1 mouse cellular context compared by ENCODE assay signal in the genomic region with DNA sequence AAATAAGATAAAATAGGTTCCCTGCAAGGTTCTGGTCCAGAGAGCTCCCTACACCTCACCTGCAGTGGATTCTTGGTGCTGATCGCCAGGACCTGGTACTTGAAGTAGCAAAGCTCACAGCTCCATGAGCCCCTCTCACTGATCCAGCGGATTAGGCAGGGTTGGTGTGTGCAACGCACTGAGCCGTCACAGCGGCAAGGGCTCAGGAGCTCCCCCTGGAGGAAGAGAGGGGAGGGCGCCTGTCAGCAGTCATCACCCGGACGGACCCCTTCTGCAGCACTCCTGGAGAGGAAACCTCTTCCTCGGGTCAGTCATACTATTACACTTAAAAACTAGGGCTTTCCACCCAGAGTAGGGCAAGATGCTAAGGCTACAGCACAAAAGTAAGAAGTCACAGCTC.
TF ChIP-seq lines count a peak whose summit lies in the region.

No protein-coding gene starts in this region.

TF ChIP-seq in C2C12, 6 proteins besides CTCF, POLR2A, EP300 and RAD21:
- TF ChIP-seq CEBPB (IDR thresholded peaks at IDR 0.05; ENCODE audit: low read depth) (no peak), USF1 (IDR thresholded peaks at IDR 0.05; ENCODE audit: low read depth) (no peak), FOSL1 (IDR thresholded peaks at IDR 0.05; ENCODE audit: insufficient read depth, low read length, poor library complexity, severe bottlenecking) (no peak), MYOG (IDR thresholded peaks at IDR 0.05; ENCODE audit: control insufficient read depth, extremely low read depth, insufficient read length) (no peak), MYOD1 (IDR thresholded peaks at IDR 0.05; ENCODE audit: control insufficient read depth, insufficient read length, low read depth) (no peak), MAX (IDR thresholded peaks at IDR 0.05) (no peak)
